Mouse (Mus musculus) frontal cortex, postnatal 25 days (tissue): ENCODE measurements around the gene Dync1li1.
A peak's percentile ranks its signal among the peaks of the same experiment; 100 is the strongest.
"Not testable (repeated sequence)": the region's sequence is repeated elsewhere in the genome, so short reads cannot be mapped to it uniquely, and the experiment has no call there.

ENCODE experiments used
- DNase-seq, 2 experiments: peaks; one replicate each; pipeline ENCODE4 v3.0.0; 2022; ENCODE audit warnings: low spot score in 2 of 2

The Dync1li1 gene

GRCm38 (mm10) chr9:114673626-114674025 is 15.0 kb upstream of the Dync1li1 start:
- DNase-seq = no peak

DNA sequence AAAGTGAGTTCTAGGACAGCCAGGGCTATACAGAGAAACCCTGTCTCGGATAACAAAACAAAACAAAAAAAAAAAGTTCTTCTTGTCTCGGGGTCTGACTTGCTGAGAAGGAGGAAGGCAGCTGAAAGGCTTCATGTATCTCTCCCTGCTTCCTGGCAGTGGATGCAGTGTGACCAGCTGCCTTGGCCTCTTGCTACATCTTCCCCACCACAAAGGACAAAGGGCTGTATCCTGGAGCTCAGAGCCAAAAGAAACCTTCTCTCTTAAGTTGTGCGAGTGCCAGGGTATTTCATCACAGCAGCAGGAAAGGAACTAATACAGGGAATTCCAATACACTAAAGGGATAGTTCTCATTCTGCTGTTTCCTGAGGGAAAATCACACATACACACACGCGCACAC is 10.0 kb upstream of the Dync1li1 start:
- DNase-seq = no peak

DNA sequence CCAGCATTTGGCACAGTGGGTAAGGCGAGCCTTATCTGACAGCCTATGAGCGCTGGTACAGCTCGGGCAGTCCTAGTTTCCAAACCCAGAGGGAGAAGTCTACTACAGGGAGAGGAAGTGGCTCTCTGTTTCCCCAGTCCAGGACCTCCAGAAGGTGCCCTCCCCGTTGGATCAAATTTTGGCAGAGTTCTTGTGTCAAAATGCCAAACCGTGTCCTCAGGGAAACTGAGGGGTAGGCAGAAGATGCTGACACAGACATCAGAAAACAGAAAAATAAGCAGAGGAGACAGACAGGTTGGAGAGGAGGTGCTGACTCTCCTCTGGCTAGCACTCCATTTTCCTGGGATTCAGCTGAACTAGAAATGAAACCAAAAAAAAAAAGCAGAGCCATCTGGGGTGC is 8.6 kb upstream of the Dync1li1 start:
- no peak for DNase-seq

GRCm38 (mm10) chr9:114680531-114680930 is 8.1 kb upstream of the Dync1li1 start:
- no peak for DNase-seq

DNA sequence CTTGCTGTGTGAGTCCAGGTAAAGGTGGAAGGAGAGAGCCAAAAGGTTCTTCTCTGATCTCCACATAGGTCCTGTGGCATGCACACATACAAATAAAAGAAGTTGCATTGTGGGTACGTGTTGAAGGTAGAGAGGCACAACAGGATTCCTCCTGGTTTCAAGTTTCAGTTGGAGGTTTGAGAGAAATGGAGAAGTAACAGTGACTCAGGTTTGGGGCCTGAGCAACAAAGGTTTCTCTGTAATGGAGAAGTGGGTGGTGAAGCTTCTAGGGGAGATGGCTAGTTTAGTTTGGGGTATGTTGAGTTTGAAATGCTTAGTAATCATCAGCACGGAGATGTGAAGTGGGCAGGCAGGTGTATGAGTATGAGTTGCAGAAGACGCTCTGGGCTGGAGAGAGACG is 6.4 kb upstream of the Dync1li1 start:
- DNase-seq = no peak

- no peak for DNase-seq
These were observed 2.3 kb upstream of the Dync1li1 start for GRCm38 (mm10) chr9:114686245-114686644.

- DNase-seq = no peak
These were observed 951 bp upstream of the Dync1li1 start for GRCm38 (mm10) chr9:114687639-114688038.

DNA sequence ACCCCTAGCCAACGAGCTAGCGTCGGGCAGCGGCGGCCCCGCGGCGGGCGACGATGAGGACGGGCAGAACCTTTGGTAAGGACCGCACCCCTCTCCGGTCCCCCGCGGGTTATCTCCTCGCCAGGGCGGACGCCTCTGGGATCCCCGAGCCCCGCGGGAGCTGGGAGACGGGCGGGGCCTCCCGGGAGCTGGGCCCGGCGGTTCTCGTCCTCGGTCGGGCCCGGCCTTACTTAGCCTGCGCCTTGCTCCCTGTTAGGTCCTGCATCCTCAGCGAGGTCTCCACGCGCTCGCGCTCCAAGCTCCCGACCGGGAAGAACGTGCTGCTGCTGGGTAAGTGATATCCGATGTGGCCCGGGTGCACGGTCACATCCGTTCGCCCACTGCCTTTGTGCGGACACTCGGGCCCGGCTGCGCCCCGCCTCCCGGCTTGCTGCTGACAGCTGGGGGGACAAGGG is 390 bp downstream of the Dync1li1 start:
- DNase-seq = peak in 1 of 2 experiments; percentile 26

DNA sequence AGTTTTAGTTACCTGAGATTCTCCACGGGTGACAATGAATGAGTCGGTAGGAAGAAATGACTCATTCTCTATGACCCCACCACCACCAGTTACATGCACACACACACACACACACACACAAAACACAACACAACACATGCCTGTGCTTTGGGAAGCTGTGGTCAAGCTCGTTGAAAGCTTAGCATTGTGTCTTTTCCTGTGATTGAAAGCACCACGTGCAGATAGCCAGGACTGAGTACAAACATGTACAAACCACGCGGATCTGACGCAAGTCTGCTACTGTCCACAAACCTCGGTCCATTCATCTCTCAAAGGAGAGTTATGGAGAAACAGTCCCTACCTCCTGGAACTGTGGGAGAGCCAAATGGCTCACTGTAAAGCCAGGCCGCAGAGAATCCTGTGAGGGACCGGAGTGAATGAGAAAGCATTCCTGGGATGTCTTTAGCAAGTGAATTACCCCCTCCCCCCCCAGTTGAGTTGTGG is 1.6 kb downstream of the Dync1li1 start:
- DNase-seq = no peak

GRCm38 (mm10) chr9:114691112-114691511 is 2.5 kb downstream of the Dync1li1 start:
- DNase-seq = no peak

DNA sequence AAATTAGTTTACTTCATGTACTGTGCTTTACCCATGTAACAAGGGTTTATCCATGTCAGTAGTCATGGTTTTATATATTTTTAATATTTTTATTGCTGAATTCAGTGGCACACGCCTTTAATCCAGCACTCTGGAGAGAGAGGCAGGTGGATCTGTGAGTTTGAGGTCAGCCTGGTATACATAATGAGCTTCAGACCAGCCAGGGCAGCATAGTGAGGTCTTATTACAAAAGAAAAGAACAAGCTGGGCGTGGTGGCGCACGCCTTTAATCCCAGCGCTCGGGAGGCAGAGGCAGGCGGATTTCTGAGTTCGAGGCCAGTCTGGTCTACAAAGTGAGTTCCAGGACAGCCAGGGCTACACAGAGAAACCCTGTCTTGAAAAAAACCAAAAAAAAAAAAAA is 7.1 kb downstream of the Dync1li1 start:
- not testable (repeated sequence) for DNase-seq

DNA sequence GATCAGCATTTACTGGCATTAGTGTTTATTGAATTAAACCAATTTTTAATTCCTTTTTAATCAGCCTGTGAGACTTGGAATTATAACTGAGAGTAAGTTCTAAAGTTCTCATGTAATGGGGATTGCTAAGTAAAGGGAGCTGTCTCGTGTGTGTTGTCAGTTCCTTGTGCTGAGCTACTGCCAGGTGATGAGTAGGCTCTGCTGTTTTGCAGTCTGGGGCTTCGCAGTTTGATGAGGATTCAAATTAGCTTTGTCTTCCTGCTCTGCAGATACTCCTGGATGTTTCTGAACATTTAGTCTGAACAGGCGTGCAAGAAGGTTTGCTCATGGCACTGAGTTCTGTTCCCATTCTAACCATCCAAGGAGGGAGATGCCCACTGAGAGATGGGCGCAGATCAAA is 8.5 kb downstream of the Dync1li1 start:
- DNase-seq = no peak

DNA sequence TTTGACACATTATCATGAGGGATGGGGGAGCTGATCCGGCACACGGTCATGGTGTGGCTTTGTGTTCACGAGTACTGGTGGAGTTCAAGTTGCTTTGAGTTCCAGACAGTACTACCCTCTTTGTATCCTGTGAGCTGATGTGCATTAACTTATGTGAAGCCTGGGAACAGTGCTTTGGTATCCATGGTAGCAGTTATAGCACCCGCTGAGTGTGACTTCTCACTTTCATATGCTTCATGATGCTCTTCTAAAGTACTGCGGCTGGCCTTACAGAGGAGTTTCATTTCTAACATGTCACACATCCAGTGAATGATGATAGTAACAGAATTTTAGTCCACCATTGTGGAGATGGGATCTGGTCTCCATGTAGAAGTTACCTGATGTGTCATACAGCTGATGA is 9.3 kb downstream of the Dync1li1 start:
- DNase-seq = no peak

DNA sequence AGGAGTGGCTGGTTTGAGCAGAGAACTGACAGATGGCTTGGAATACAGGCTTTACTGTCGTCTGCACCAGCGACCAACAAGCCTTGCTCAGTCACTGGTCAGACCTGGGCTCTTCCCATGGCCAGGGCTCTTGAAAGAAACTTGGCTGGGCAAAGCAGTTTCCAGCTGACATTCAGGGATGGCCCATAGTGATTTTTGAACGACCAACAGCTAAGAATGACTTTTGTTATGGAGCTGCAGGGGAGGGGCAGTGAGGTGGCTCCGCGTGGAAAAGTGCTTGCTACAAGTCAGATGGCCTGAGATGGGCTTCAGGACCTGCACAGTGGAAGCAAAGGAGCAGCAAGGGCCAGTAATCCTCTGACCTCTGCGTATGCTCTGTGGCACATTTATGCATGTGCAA is 10.7 kb downstream of the Dync1li1 start:
- DNase-seq = no peak

DNA sequence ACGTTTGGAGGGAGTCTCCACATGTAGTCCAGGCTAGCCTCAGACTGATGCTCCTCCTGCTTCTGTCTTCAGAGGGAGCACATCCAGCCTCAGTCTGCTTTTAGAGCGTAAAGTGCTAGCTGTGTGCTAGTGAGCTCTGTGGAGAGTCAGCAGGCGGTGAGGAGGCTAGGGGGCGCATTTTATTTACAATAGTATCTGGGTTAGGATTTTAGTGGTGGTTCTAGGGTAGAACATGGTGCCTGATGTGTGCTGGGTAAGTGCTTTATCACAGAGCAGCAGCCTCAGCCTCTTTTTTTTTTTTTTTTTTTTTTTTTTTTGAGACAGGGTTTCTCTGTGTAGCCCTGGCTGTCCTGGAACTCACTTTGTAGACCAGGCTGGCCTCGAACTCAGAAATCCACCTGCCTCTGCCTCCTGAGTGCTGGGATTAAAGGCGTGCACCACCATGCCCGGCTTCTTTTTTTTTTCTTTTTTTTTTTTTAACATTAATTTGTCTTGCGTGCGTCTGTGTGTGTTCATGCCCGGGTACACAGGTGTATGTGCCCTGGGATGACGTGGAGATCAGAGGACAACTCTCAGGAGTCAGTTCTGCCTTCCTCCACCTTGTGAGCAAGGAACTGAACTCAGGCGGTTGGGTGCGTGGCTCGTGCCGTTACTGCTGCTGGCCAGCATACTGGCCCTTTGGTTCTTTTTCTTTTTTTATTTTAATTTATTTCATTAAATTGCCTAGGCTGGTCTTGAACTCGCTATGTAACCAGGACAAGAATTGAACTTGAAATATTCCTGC is 11.5 kb downstream of the Dync1li1 start:
- no peak for DNase-seq

- no peak for DNase-seq
These were observed 12.4 kb downstream of the Dync1li1 start for GRCm38 (mm10) chr9:114701031-114701430.

- no peak for DNase-seq
These were observed 13.3 kb downstream of the Dync1li1 start for GRCm38 (mm10) chr9:114701921-114702320.

DNA sequence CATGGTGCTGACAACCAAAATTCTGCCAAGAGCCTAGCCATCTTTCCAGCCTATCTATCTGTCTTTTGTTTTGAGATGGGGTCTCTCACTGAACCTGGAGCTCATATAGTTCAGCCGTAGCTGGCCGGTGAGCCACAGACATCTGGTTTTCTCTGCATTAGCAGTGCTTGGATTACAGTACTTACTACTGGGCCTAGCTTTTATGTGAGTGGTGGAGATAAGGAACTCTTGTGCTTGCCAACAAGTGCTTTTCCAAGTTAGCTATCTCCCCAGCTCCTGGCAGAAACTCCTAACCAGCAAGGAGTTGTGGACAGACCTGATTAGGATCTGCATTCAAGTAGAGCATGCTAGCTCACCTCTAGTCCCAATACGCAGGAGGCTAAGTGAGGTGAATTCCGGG is 19.2 kb downstream of the Dync1li1 start:
- no peak for DNase-seq

- no peak for DNase-seq
These were observed 21.8 kb downstream of the Dync1li1 start for GRCm38 (mm10) chr9:114710345-114710744.

DNA sequence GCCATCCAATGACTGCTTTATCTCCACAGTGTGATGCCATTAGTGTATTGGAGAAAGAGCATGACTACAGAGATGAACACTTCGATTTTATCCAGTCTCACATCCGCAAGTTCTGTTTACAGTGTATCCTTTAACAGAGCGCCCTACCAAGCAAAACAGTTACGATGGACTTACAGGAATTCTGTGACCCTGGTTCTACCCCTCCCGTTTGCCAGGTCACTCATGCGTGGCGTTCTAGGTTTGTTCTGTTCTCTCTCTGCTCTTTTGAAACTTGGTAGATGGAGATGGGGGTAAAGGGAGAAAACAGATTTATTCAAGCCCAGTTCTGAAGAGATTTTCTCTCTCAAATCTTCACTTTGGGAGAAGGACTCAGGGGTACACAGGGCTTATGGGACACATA is 24.9 kb downstream of the Dync1li1 start:
- DNase-seq = no peak

DNA sequence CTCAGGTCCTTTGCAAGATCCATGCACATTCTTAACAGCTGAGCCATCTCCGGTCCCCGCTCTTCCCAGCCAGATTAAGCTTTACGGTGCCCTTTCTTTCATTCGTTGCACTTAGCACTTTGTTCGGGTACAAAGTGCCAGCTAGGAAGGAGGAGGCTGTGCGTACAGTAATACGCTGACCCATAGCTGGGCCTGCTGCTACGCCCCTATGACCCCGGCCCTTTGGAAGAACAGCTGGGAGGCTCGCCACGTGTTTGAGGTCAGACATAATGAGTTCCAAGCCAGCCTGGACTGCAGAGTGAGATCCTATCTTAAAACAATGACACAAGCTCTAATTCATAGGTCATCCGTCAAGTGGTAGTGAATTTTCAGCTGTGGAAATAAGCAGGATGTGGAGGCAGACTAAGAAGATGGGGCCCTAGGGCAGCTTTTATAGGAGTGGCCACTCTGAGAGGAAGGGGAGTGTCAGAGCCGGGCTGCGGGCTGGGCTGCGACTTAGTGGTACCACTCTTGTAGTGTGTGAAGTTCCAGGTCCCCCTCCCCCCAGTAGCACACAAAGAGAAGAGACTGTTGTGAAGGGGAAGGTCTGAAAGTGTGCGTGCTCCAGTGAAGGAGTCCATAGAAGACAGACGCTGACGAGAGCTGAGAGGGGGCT is 28.2 kb downstream of the Dync1li1 start:
- DNase-seq = no peak

GRCm38 (mm10) chr9:114727315-114727714 is 38.7 kb downstream of the Dync1li1 start:
- no peak for DNase-seq

GRCm38 (mm10) chr9:114728432-114728831 is 39.8 kb downstream of the Dync1li1 start:
- DNase-seq = not testable (repeated sequence)
